ENCODE assay signal across 26 mouse cellular contexts in genomic region chr17:67735722-67736121, GRCm38 (mm10). TPM values are rescaled to one million over a fixed set of nuclear protein-coding genes. Genes with fewer than 3 reads are reported as not detected.
DNase-seq lines count a peak whose midpoint lies in the region; ATAC-seq and TF ChIP-seq lines count a peak whose summit lies in the region.
"Had no signal": no experiment of that assay in that cellular context is flagged by ENCODE, and none has a peak within 500 bp of the region (broad histone marks: within the 10 kb centered on the region; RNA-seq: fewer than 3 reads in every experiment).

No protein-coding gene starts in this region.

- ATAC-seq in intestine, embryonic 15.5 days, result peak; percentile 29; the same call in 1 of the 2 replicates
- ATAC-seq in intestine, postnatal 0 days, result no peak
- peak; percentile 60; the same call in 1 of the 2 replicates for ATAC-seq in kidney, embryonic 15.5 days (replicated peaks; ENCODE audit: low FRiP score)
- no peak for ATAC-seq in kidney, embryonic 14.5 days (ENCODE audit: low FRiP score, low TSS enrichment)
- ATAC-seq in kidney, postnatal 0 days (replicated peaks; ENCODE audit: low FRiP score, low read depth), result peak; percentile 77
- no peak for ATAC-seq in erythroid progenitor cell, adult 5-6 weeks (replicated peaks; ENCODE audit: low FRiP score, poor library complexity, severe bottlenecking)
- ATAC-seq: activated CD4-positive, CD25-positive, alpha-beta regulatory T cell, adult 4 months; CD4-positive, CD25-positive, alpha-beta regulatory T cell, adult 4 months; forebrain, embryonic 14.5 days; Patski had no signal

- no peak overlapping the region for H3K4me3 ChIP-seq in intestine, embryonic 15.5 days (replicated peaks)
- no peak overlapping the region for H3K4me3 ChIP-seq in intestine, postnatal 0 days (ENCODE audit: low read depth, low read length)
- H3K4me3 ChIP-seq in kidney, embryonic 15.5 days (replicated peaks), result no peak overlapping the region
- H3K4me3 ChIP-seq in kidney, embryonic 14.5 days (ENCODE audit: low read length), result no peak overlapping the region
- no peak overlapping the region for H3K4me3 ChIP-seq in kidney, postnatal 0 days (replicated peaks; ENCODE audit: low read depth, low read length)
- H3K4me3 ChIP-seq: embryonic facial prominence, embryonic 10.5 days; embryonic facial prominence, embryonic 12.5 days; forebrain, embryonic 10.5 days; forebrain, embryonic 12.5 days had no signal

- H3K4me2 ChIP-seq in intestine, embryonic 15.5 days (replicated peaks), result no peak overlapping the region
- H3K4me2 ChIP-seq in intestine, postnatal 0 days (replicated peaks; ENCODE audit: low read depth), result no peak overlapping the region
- H3K4me2 ChIP-seq in kidney, embryonic 15.5 days, result no peak overlapping the region
- H3K4me2 ChIP-seq in kidney, embryonic 14.5 days (replicated peaks; ENCODE audit: low read depth, low read length), result no peak overlapping the region
- no peak overlapping the region for H3K4me2 ChIP-seq in kidney, postnatal 0 days (ENCODE audit: low read length)
- H3K4me2 ChIP-seq: embryonic facial prominence, embryonic 12.5 days; forebrain, embryonic 12.5 days had no signal

- 29% methylated on average over 6 of the region's 6 CpGs for WGBS in intestine, embryonic 15.5 days
- WGBS in intestine, postnatal 0 days, result 42% methylated on average over 6 of the region's 6 CpGs
- 60% methylated on average over 6 of the region's 6 CpGs for WGBS in kidney, embryonic 15.5 days
- 69% methylated on average over 6 of the region's 6 CpGs for WGBS in kidney, embryonic 14.5 days
- WGBS in kidney, postnatal 0 days, result 60% methylated on average over 6 of the region's 6 CpGs

- peak; percentile 22 for DNase-seq in kidney, postnatal 0 days (ENCODE audit: low spot score)
- DNase-seq in kidney, adult 11 months, result no peak
- DNase-seq: adrenal gland, adult 8-10 months; adrenal gland, postnatal 14 days; adrenal gland, postnatal 36 days; B cell, adult 2 months; cerebellum, adult 11-12 months; cerebellum, adult 2 months; cerebellum, adult 9-10 months; cerebellum, postnatal 10 days; cerebellum, postnatal 25 days had no signal

- no peaks in the 10 kb centered on the region for H3K36me3 ChIP-seq in intestine, embryonic 15.5 days
- H3K36me3 ChIP-seq in intestine, postnatal 0 days (ENCODE audit: control insufficient read depth, insufficient read depth), result no peaks in the 10 kb centered on the region
- H3K36me3 ChIP-seq in kidney, embryonic 15.5 days, result peaks cover 27% of the 10 kb centered on the region
- H3K36me3 ChIP-seq in kidney, embryonic 14.5 days (ENCODE audit: control insufficient read depth, insufficient read depth, low read length), result peaks cover 9% of the 10 kb centered on the region; the same call in 1 of the 2 replicates
- 0 out of 2 replicates have a peak, but pooled peaks cover 3% of the 10 kb centered on the region for H3K36me3 ChIP-seq in kidney, postnatal 0 days (ENCODE audit: insufficient read depth, low read length)
- H3K36me3 ChIP-seq: G1E had no signal

- peaks cover 10% of the 10 kb centered on the region for H3K4me1 ChIP-seq in intestine, embryonic 15.5 days (replicated peaks)
- peaks cover 4% of the 10 kb centered on the region; the same call in 1 of the 2 replicates for H3K4me1 ChIP-seq in intestine, postnatal 0 days (replicated peaks; ENCODE audit: control insufficient read depth, insufficient read depth, low read length)
- peaks cover 14% of the 10 kb centered on the region for H3K4me1 ChIP-seq in kidney, embryonic 15.5 days
- H3K4me1 ChIP-seq in kidney, embryonic 14.5 days (ENCODE audit: control insufficient read depth, insufficient read depth, low read length), result peaks cover 11% of the 10 kb centered on the region
- no peaks in the 10 kb centered on the region for H3K4me1 ChIP-seq in kidney, postnatal 0 days (replicated peaks; ENCODE audit: insufficient read depth, low read length)
- H3K4me1 ChIP-seq: embryonic facial prominence, embryonic 12.5 days; forebrain, embryonic 12.5 days had no signal

- no peaks in the 10 kb centered on the region for H3K9me3 ChIP-seq in intestine, embryonic 15.5 days
- no peaks in the 10 kb centered on the region for H3K9me3 ChIP-seq in intestine, postnatal 0 days (ENCODE audit: control insufficient read depth)
- H3K9me3 ChIP-seq in kidney, embryonic 15.5 days (replicated peaks), result no peaks in the 10 kb centered on the region
- no peaks in the 10 kb centered on the region for H3K9me3 ChIP-seq in kidney, embryonic 14.5 days (ENCODE audit: control insufficient read depth, low read length)
- H3K9me3 ChIP-seq in kidney, postnatal 0 days (replicated peaks; ENCODE audit: low read length), result no peaks in the 10 kb centered on the region
- H3K9me3 ChIP-seq: embryonic facial prominence, embryonic 10.5 days; embryonic facial prominence, embryonic 12.5 days; forebrain, embryonic 10.5 days; forebrain, embryonic 12.5 days had no signal

- H3K27me3 ChIP-seq in intestine, embryonic 15.5 days (replicated peaks), result no peaks in the 10 kb centered on the region
- no peaks in the 10 kb centered on the region for H3K27me3 ChIP-seq in intestine, postnatal 0 days (replicated peaks; ENCODE audit: control insufficient read depth, insufficient read depth, low read length)
- no peaks in the 10 kb centered on the region for H3K27me3 ChIP-seq in kidney, embryonic 15.5 days
- no peaks in the 10 kb centered on the region for H3K27me3 ChIP-seq in kidney, embryonic 14.5 days (ENCODE audit: control insufficient read depth, insufficient read depth, low read length)
- no peaks in the 10 kb centered on the region for H3K27me3 ChIP-seq in kidney, postnatal 0 days (ENCODE audit: insufficient read depth, low read length)
- H3K27me3 ChIP-seq: CH12.LX; embryonic facial prominence, embryonic 12.5 days; forebrain, embryonic 12.5 days; Patski had no signal

- no peak for TF ChIP-seq CTCF in intestine, postnatal 0 days (IDR thresholded peaks at IDR 0.05; ENCODE audit: low read depth)
- TF ChIP-seq CTCF in kidney, postnatal 0 days (IDR thresholded peaks at IDR 0.05; ENCODE audit: low read depth), result no peak

- no peak overlapping the region for H3K9ac ChIP-seq in intestine, embryonic 15.5 days
- H3K9ac ChIP-seq in intestine, postnatal 0 days (ENCODE audit: low read depth, low read length), result no peak overlapping the region
- H3K9ac ChIP-seq in kidney, embryonic 15.5 days, result no peak overlapping the region
- H3K9ac ChIP-seq in kidney, embryonic 14.5 days (ENCODE audit: low read depth, low read length), result no peak overlapping the region
- H3K9ac ChIP-seq in kidney, postnatal 0 days (ENCODE audit: low read depth, low read length), result no peak overlapping the region
- H3K9ac ChIP-seq: embryonic facial prominence, embryonic 12.5 days; forebrain, embryonic 12.5 days had no signal

- H3K27ac ChIP-seq in intestine, embryonic 15.5 days, result no peak overlapping the region
- no peak overlapping the region for H3K27ac ChIP-seq in intestine, postnatal 0 days (ENCODE audit: low read depth, low read length)
- H3K27ac ChIP-seq in kidney, embryonic 15.5 days, result no peak overlapping the region
- H3K27ac ChIP-seq in kidney, embryonic 14.5 days (ENCODE audit: low read depth, low read length), result no peak overlapping the region
- no peak overlapping the region for H3K27ac ChIP-seq in kidney, postnatal 0 days
- H3K27ac ChIP-seq: embryonic facial prominence, embryonic 10.5 days; embryonic facial prominence, embryonic 12.5 days; forebrain, embryonic 10.5 days; forebrain, embryonic 12.5 days had no signal

RNA-seq across cellular contexts. Expression of gene Lama1, which starts 38.7 kb away (rescaled TPM):
- polyA plus RNA-seq in intestine, embryonic 15.5 days (2015; fragmentation: Nextera tagmentation; extraction: Ambion mirVana), result 2.8 and 3.0 TPM in 2 replicates
- polyA plus RNA-seq in intestine, postnatal 0 days (2015; fragmentation: Nextera tagmentation; extraction: Ambion mirVana), result 0.66 and 1.1 TPM in 2 replicates
- 37.6 and 42.1 TPM in 2 replicates for polyA plus RNA-seq in kidney, embryonic 15.5 days (2015; fragmentation: Nextera tagmentation; extraction: Ambion mirVana)
- 31.0 and 60.4 TPM in 2 replicates for polyA plus RNA-seq in kidney, embryonic 14.5 days (2014; fragmentation: Nextera tagmentation; extraction: Ambion mirVana)
- 20.1 and 24.9 TPM in 2 replicates for polyA plus RNA-seq in kidney, postnatal 0 days (2015; fragmentation: Nextera tagmentation; extraction: Ambion mirVana)
- not detected in 2 replicates for total RNA-seq in erythroid progenitor cell, adult 5-6 weeks (2015; ENCODE audit: low replicate concordance)
- total RNA-seq in erythroid progenitor cell, adult 5-6 weeks (2017; ENCODE audit: low replicate concordance), result not detected in 2 replicates
- total RNA-seq: CH12.LX had no signal
- polyA plus RNA-seq: activated CD4-positive, CD25-positive, alpha-beta regulatory T cell, adult 4 months; G1E had no signal

Comparison
In these comparisons a context has a peak if more than half of its experiments do, and no peak if none do; other contexts are left out.
1. ATAC-seq: peak in intestine, embryonic 15.5 days (single experiment), kidney, embryonic 15.5 days (single experiment) and kidney, postnatal 0 days (single experiment); none in intestine, postnatal 0 days (single experiment), kidney, embryonic 14.5 days (single experiment) and erythroid progenitor cell, adult 5-6 weeks (single experiment).